Mouse (Mus musculus) heart, adult 18-20 months (tissue): ENCODE data around the gene Prkaca. TPM values are rescaled to one million over a fixed set of nuclear protein-coding genes. Genes with fewer than 3 reads are reported as not detected.

Source experiments
- DNase-seq, 2 experiments: peaks; one replicate each; pipeline ENCODE4 v3.0.0; 2021 to 2022; ENCODE audit warnings: mixed read lengths in 1 of 2
- microRNA-seq, 2 experiments: library from miRNA; unstranded; fragments of <30 nt; microRNA quantifications; one replicate each; pipeline ENCODE4 v1.2.0; 2022
- total RNA-seq, 2 experiments: library from RNA; stranded (reverse); gene quantifications; 2 replicates each; pipeline ENCODE4 v1.2.3; 2021

The Prkaca gene
- total RNA-seq, 2 experiments from 2014 or later, result 327 to 347 TPM

- no peak for DNase-seq
These were observed 60.0 kb downstream of the Prkaca start for GRCm38 (mm10) chr8:84032777-84033176.

- DNase-seq, result peak; percentile 77 to 79
These were observed 65.2 kb downstream of the Prkaca start for GRCm38 (mm10) chr8:84038015-84038414.

GRCm38 (mm10) chr8:84039050-84039449, 66.3 kb downstream of the Prkaca start:
- peak; percentile 74 to 89 for DNase-seq

GRCm38 (mm10) chr8:84042066-84042947, 69.5 kb downstream of the Prkaca start, which contains the start of gene Il27ra:
Il27ra (minus strand) TSS chr8:84042589.
- peak; percentile 81 to 87 for DNase-seq

GRCm38 (mm10) chr8:84042948-84043342, 70.2 kb downstream of the Prkaca start:
- DNase-seq, result peak; percentile 57 to 70

- DNase-seq, result no peak
These were observed 71.3 kb downstream of the Prkaca start for GRCm38 (mm10) chr8:84044103-84044502.

GRCm38 (mm10) chr8:84044900-84045299, 72.1 kb downstream of the Prkaca start, which contains the start of gene Rln3:
Rln3 (minus strand) TSS chr8:84045000.
- DNase-seq, result no peak

Small RNA genes lying within 50 kb of the gene (microRNA-seq; reads per million reads assigned to microRNA genes)
- gene Gm44330, result 0 reads per million in 2 experiments
- 0 to 0.81 reads per million in 2 experiments for gene Gm44450
- gene Mir1199, result 8.7 to 14.3 reads per million in 2 experiments
- gene Mir8111, result 6.5 to 10.6 reads per million in 2 experiments

Other genes with a start within 250 kb of the Prkaca start
- 10 to 100 TPM; 41.1 to 43.2 TPM for gene Adgre5, start 231.7 kb upstream of the Prkaca start, total RNA-seq
- 10 to 100 TPM in 1 of 2 experiments, 1 to 10 TPM in 1; 9.9 to 10.9 TPM for gene Adgrl1, start 72.9 kb upstream of the Prkaca start, total RNA-seq
- 1 to 10 TPM; 1.4 to 1.7 TPM for gene Gm10644, start 17.8 kb upstream of the Prkaca start, total RNA-seq
- 1 to 10 TPM; 1.3 to 2.0 TPM for gene Asf1b, start 17.5 kb upstream of the Prkaca start, total RNA-seq
- gene Samd1, start 24.7 kb downstream of the Prkaca start, total RNA-seq, result 10 to 100 TPM; 22.0 to 26.7 TPM
- under 1 TPM in 1 of 2 experiments, not detected in 1; 0.20 TPM for gene 1700067K01Rik, start 28.5 kb downstream of the Prkaca start, total RNA-seq
- gene 2210011C24Rik, start 39.2 kb downstream of the Prkaca start, total RNA-seq, result 1 to 10 TPM; 2.0 to 3.1 TPM
- gene Palm3, start 48.5 kb downstream of the Prkaca start, total RNA-seq, result under 1 TPM; 0.30 to 0.33 TPM
- gene Il27ra, start 69.6 kb downstream of the Prkaca start, total RNA-seq, result 1 to 10 TPM; 3.1 to 5.4 TPM
- gene Rln3, start 72.0 kb downstream of the Prkaca start, total RNA-seq, result not detected
- 1 to 10 TPM; 4.2 to 5.0 TPM for gene Gm10643, start 92.1 kb downstream of the Prkaca start, total RNA-seq
- 1 to 10 TPM; 8.3 to 9.1 TPM for gene Rfx1, start 93.8 kb downstream of the Prkaca start, total RNA-seq
- 1 to 10 TPM; 7.2 to 7.3 TPM for gene Dcaf15, start 131.8 kb downstream of the Prkaca start, total RNA-seq
- gene Podnl1, start 153.0 kb downstream of the Prkaca start, total RNA-seq, result under 1 TPM in 1 of 2 experiments, not detected in 1; 0.10 TPM
- 10 to 100 TPM; 10.9 to 13.0 TPM for gene Cc2d1a, start 174.9 kb downstream of the Prkaca start, total RNA-seq
- gene 4930432K21Rik, start 175.0 kb downstream of the Prkaca start, total RNA-seq, result under 1 TPM; 0.35 to 0.59 TPM
- 1 to 10 TPM in 1 of 2 experiments, not detected in 1; 1.2 TPM for gene Nanos3, start 212.2 kb downstream of the Prkaca start, total RNA-seq